Mouse (Mus musculus) midbrain, embryonic 16.5 days (tissue): ENCODE results near the gene Rasgrf1. TPM values are rescaled to one million over a fixed set of nuclear protein-coding genes. Genes with fewer than 3 reads are reported as not detected.

Experiments
- ATAC-seq: fragments of 200-750 bp; cut with Nextera tagmentation; 2 replicates; pipeline ENCODE4 v1.8.0; 2017; ENCODE audit warnings: moderate TSS enrichment
- H3K27ac ChIP-seq: fragments of 300-500 bp; sonication (generic); 2 replicates; pipeline ENCODE4 v1.5.1; 2014; ENCODE audit warnings: mild to moderate bottlenecking, low read length, mixed read lengths
- H3K27me3 ChIP-seq: fragments of 300-500 bp; sonication (generic); 2 replicates; pipeline ENCODE4 v1.6.1; 2014; ENCODE audit warnings: low read depth, low read length, mixed read lengths; ENCODE audit not compliant: control insufficient read depth, insufficient read depth
- H3K36me3 ChIP-seq: fragments of 300-500 bp; sonication (generic); 2 replicates; pipeline ENCODE4 v1.6.1; 2014; ENCODE audit warnings: mild to moderate bottlenecking, low read length, moderate library complexity, mixed read lengths; ENCODE audit not compliant: control insufficient read depth, insufficient read depth
- H3K4me1 ChIP-seq: fragments of 300-500 bp; sonication (generic); 2 replicates; pipeline ENCODE4 v1.6.1; 2014; ENCODE audit warnings: mild to moderate bottlenecking, low read length, mixed read lengths; ENCODE audit not compliant: control insufficient read depth, insufficient read depth
- H3K4me2 ChIP-seq: fragments of 300-500 bp; sonication (generic); 2 replicates; pipeline ENCODE4 v1.6.1; 2014; ENCODE audit warnings: mild to moderate bottlenecking, low read length, mixed read lengths
- H3K4me3 ChIP-seq: fragments of 300-500 bp; sonication (generic); 2 replicates; pipeline ENCODE4 v1.5.1; 2014; ENCODE audit warnings: low read depth, mild to moderate bottlenecking, low read length, moderate library complexity, mixed read lengths
- H3K9ac ChIP-seq: fragments of 300-500 bp; sonication (generic); 2 replicates; pipeline ENCODE4 v1.6.1; 2014; ENCODE audit warnings: low read depth, low read length, mixed read lengths
- H3K9me3 ChIP-seq: fragments of 300-500 bp; sonication (generic); replicated peaks from 2 replicates; pipeline ENCODE4 v1.6.1; 2014; ENCODE audit warnings: mild to moderate bottlenecking, low read length, mixed read lengths; ENCODE audit not compliant: control insufficient read depth, poor library complexity, severe bottlenecking
- WGBS: fragments of 180-500 bp; shearing (Covaris S2); extraction: QIAGEN DNeasy Blood & Tissue Kit; methylation state at CpG from one replicate; pipeline ENCODE4 v1.1.7; 2014; 5-methylcytosine and 5-hydroxymethylcytosine counted together
- polyA plus RNA-seq: library from polyadenylated mRNA; unstranded; fragments of >200 nt; fragmentation: Nextera tagmentation; extraction: Ambion mirVana; gene quantifications from 2 replicates; pipeline ENCODE4 v1.2.1, GENCODE M21; 2015

Gene Rasgrf1
- polyA plus RNA-seq, 1 experiment from 2014 or later, result 9.9 TPM

- Histone ChIP-seq H3K4me2 (no peak overlapping the region), H3K27ac (no peak overlapping the region; the same call in 1 of the 2 replicates), H3K9ac (no peak overlapping the region), H3K4me1 (no peaks in the 10 kb centered on the region), H3K36me3 (no peaks in the 10 kb centered on the region), H3K27me3 (no peaks in the 10 kb centered on the region), H3K4me3 (no peak overlapping the region), H3K9me3 (no peaks in the 10 kb centered on the region)
- 70% methylated on average over 5 of the region's 5 CpGs for WGBS
- no peak for ATAC-seq
Measured at GRCm38 (mm10) chr9:90047937-90048627, 138.4 kb downstream of the Rasgrf1 start.

GRCm38 (mm10) chr9:90053852-90054251 lies 144.1 kb downstream of the Rasgrf1 start, which contains the start of gene Ctsh:
TSS of gene Ctsh (plus strand) at chr9:90054152.
- H3K36me3 ChIP-seq, result no peaks in the 10 kb centered on the region
- no peaks in the 10 kb centered on the region for H3K27me3 ChIP-seq
- peak within 1 kb of the TSS; percentile 42 for H3K4me3 ChIP-seq
- H3K9me3 ChIP-seq, result no peaks in the 10 kb centered on the region
- no peak for ATAC-seq
- H3K27ac ChIP-seq, result no peak within 1 kb of the TSS
- peak within 1 kb of the TSS; percentile 79 for H3K4me2 ChIP-seq
- peaks cover 6% of the 10 kb centered on the region; the same call in 1 of the 2 replicates for H3K4me1 ChIP-seq
- WGBS, result 93% methylated on average over 2 of the region's 2 CpGs
- peak within 1 kb of the TSS; percentile 47 for H3K9ac ChIP-seq

GRCm38 (mm10) chr9:90054371-90055145 lies 144.8 kb downstream of the Rasgrf1 start:
- no peak overlapping the region for H3K27ac ChIP-seq
- peak overlapping the region; percentile 79 for H3K4me2 ChIP-seq
- H3K4me3 ChIP-seq, result peak overlapping the region; percentile 42
- no peaks in the 10 kb centered on the region for H3K27me3 ChIP-seq
- H3K4me1 ChIP-seq, result peaks cover 6% of the 10 kb centered on the region; the same call in 1 of the 2 replicates
- under 1% methylated on average over 37 of the region's 37 CpGs for WGBS
- peak overlapping the region; percentile 47 for H3K9ac ChIP-seq
- H3K9me3 ChIP-seq, result no peaks in the 10 kb centered on the region
- peak; percentile 85 for ATAC-seq
- H3K36me3 ChIP-seq, result no peaks in the 10 kb centered on the region

GRCm38 (mm10) chr9:90055409-90055808 lies 145.7 kb downstream of the Rasgrf1 start:
- Histone ChIP-seq H3K4me1 (peaks cover 6% of the 10 kb centered on the region; the same call in 1 of the 2 replicates), H3K4me3 (no peak overlapping the region), H3K36me3 (no peaks in the 10 kb centered on the region), H3K4me2 (no peak overlapping the region), H3K9ac (no peak overlapping the region), H3K27ac (no peak overlapping the region), H3K9me3 (no peaks in the 10 kb centered on the region), H3K27me3 (no peaks in the 10 kb centered on the region)
- no peak for ATAC-seq
- WGBS, result 53% methylated on average over 5 of the region's 5 CpGs

GRCm38 (mm10) chr9:90055911-90056310 lies 146.2 kb downstream of the Rasgrf1 start:
- WGBS, result 85% methylated on average over 3 of the region's 3 CpGs
- H3K4me2 ChIP-seq, result no peak overlapping the region
- peaks cover 6% of the 10 kb centered on the region; the same call in 1 of the 2 replicates for H3K4me1 ChIP-seq
- no peak overlapping the region for H3K4me3 ChIP-seq
- H3K36me3 ChIP-seq, result no peaks in the 10 kb centered on the region
- H3K27me3 ChIP-seq, result no peaks in the 10 kb centered on the region
- H3K9me3 ChIP-seq, result no peaks in the 10 kb centered on the region
- no peak overlapping the region for H3K27ac ChIP-seq
- no peak for ATAC-seq
- H3K9ac ChIP-seq, result no peak overlapping the region

GRCm38 (mm10) chr9:90056716-90057115 lies 147.0 kb downstream of the Rasgrf1 start:
- Histone ChIP-seq H3K4me2 (no peak overlapping the region), H3K9ac (no peak overlapping the region), H3K4me3 (no peak overlapping the region), H3K27ac (no peak overlapping the region), H3K9me3 (no peaks in the 10 kb centered on the region), H3K27me3 (no peaks in the 10 kb centered on the region), H3K36me3 (no peaks in the 10 kb centered on the region), H3K4me1 (peaks cover 6% of the 10 kb centered on the region; the same call in 1 of the 2 replicates)
- ATAC-seq, result no peak
- 90% methylated on average over 2 of the region's 2 CpGs for WGBS

GRCm38 (mm10) chr9:90059828-90060573 lies 150.3 kb downstream of the Rasgrf1 start:
- no peak overlapping the region for H3K27ac ChIP-seq
- no peaks in the 10 kb centered on the region for H3K4me1 ChIP-seq
- H3K4me2 ChIP-seq, result no peak overlapping the region
- H3K9me3 ChIP-seq, result no peaks in the 10 kb centered on the region
- H3K36me3 ChIP-seq, result no peaks in the 10 kb centered on the region
- 90% methylated on average over 9 of the region's 9 CpGs for WGBS
- no peak for ATAC-seq
- no peak overlapping the region for H3K9ac ChIP-seq
- no peak overlapping the region for H3K4me3 ChIP-seq
- H3K27me3 ChIP-seq, result no peaks in the 10 kb centered on the region

- Histone ChIP-seq H3K4me3 (no peak overlapping the region), H3K9ac (no peak overlapping the region), H3K4me2 (no peak overlapping the region), H3K4me1 (no peaks in the 10 kb centered on the region), H3K36me3 (no peaks in the 10 kb centered on the region), H3K27me3 (no peaks in the 10 kb centered on the region), H3K27ac (no peak overlapping the region), H3K9me3 (no peaks in the 10 kb centered on the region)
- 86% methylated on average over 2 of the region's 2 CpGs for WGBS
- no peak for ATAC-seq
Measured at GRCm38 (mm10) chr9:90060574-90060875, 150.8 kb downstream of the Rasgrf1 start.
